Mouse (Mus musculus) liver, postnatal 0 days (tissue): ENCODE results near the gene Mafg. TPM values are rescaled to one million over a fixed set of nuclear protein-coding genes. Genes with fewer than 3 reads are reported as not detected.

Experiments used
- ATAC-seq: fragments of 200-750 bp; cut with Nextera tagmentation; 2 replicates; pipeline ENCODE4 v1.8.0; 2017; ENCODE audit warnings: mild to moderate bottlenecking, moderate library complexity
- DNase-seq: peaks from one replicate; pipeline ENCODE4 v3.0.0-alpha.2; 2016
- H3K27ac ChIP-seq: fragments of 300-500 bp; sonication (generic); 2 replicates; pipeline ENCODE4 v1.5.1; 2014; ENCODE audit warnings: antibody characterized with exemption, moderate library complexity, mild to moderate bottlenecking, low read depth
- H3K27me3 ChIP-seq: fragments of 300-500 bp; sonication (generic); 2 replicates; pipeline ENCODE4 v1.6.1; 2014; ENCODE audit warnings: low read length, control low read depth, mixed read lengths; ENCODE audit not compliant: insufficient read depth
- H3K36me3 ChIP-seq: fragments of 300-500 bp; sonication (generic); replicated peaks from 2 replicates; pipeline ENCODE4 v1.6.1; 2014; ENCODE audit warnings: mild to moderate bottlenecking, control low read depth, low read length, moderate library complexity, mixed read lengths; ENCODE audit not compliant: insufficient read depth
- H3K4me1 ChIP-seq: fragments of 300-500 bp; sonication (generic); 2 replicates; pipeline ENCODE4 v1.6.1; 2014; ENCODE audit warnings: antibody characterized with exemption, mild to moderate bottlenecking, control low read depth; ENCODE audit not compliant: insufficient read depth
- H3K4me2 ChIP-seq: fragments of 300-500 bp; sonication (generic); 2 replicates; pipeline ENCODE4 v1.6.1; 2014; ENCODE audit warnings: low read depth, mild to moderate bottlenecking, low read length, moderate library complexity, mixed read lengths
- H3K4me3 ChIP-seq: fragments of 300-500 bp; sonication (generic); 2 replicates; pipeline ENCODE4 v1.5.1; 2014; ENCODE audit warnings: low read depth, low read length
- H3K9ac ChIP-seq: fragments of 300-500 bp; sonication (generic); replicated peaks from 2 replicates; pipeline ENCODE4 v1.6.1; 2014; ENCODE audit warnings: mild to moderate bottlenecking, moderate library complexity
- H3K9me3 ChIP-seq: fragments of 300-500 bp; sonication (generic); 2 replicates; pipeline ENCODE4 v1.6.1; 2016; ENCODE audit warnings: mild to moderate bottlenecking, control low read depth, low read length, mixed read lengths
- CTCF ChIP-seq: sonication (generic); IDR thresholded peaks from 2 replicates; pipeline ENCODE4 v1.5.1; 2016; ENCODE audit warnings: antibody characterized with exemption, low read depth
- EP300 ChIP-seq: IDR thresholded peaks from 2 replicates; pipeline ENCODE4 v1.6.1; 2016; ENCODE audit warnings: antibody characterized with exemption, low read depth, mild to moderate bottlenecking
- WGBS: fragments of 180-500 bp; shearing (Covaris S2); extraction: QIAGEN DNeasy Blood & Tissue Kit; methylation state at CpG from one replicate; pipeline ENCODE4 v1.1.7; 2014; ENCODE audit not compliant: insufficient replicate concordance; 5-methylcytosine and 5-hydroxymethylcytosine counted together
- polyA plus RNA-seq: library from polyadenylated mRNA; unstranded; fragments of >200 nt; fragmentation: Nextera tagmentation; extraction: Ambion mirVana; gene quantifications from 2 replicates; pipeline ENCODE4 v1.2.1, GENCODE M21; 2015

The Mafg gene
- polyA plus RNA-seq, 1 experiment from 2014 or later, result 35.8 TPM

DNA sequence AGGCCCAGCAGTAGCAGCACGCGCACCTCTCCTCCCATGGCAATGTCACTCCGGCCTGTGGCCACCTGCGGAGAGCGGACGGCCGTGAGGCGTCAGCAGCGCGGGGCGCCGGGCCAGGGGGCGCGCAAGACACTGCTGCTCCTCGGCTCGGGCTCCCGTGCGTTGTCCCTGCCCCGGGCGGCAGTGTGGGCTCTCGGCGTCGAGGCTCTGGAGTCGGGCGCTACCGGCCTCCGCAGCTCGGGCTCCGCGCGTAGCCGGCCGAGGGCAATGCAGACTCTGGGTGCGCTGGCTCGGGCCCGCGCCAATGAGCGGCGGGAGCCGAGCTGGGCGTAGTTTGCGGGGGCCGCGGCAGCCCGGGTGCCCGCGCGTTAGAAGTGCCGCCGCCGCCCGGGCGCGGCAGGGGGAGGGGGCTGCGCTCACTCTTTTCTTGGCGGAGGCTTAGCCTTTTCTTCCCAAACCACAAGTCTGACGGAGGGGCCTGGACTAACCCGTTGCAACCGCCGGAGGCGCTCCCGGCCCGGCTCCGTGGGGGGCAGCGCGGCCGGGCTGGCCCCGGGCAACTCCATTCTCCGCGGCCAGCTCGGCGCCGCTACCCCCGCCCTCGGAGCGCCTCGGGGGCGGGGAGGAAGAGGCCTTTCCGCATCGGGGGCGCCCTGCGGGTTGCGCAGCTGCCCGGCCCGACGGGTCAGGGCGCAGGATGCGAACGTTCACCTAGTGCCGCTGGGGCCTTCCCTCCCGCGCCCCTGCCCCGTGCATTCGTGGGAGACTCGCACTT is 27.1 kb upstream of the Mafg start:
- TF ChIP-seq CTCF (no peak; the same call in 1 of the 2 replicates), EP300 (no peak)
- Histone ChIP-seq H3K27ac (no peak overlapping the region), H3K9ac (peak overlapping the region; percentile 30; the same call in 1 of the 2 replicates), H3K9me3 (no peaks in the 10 kb centered on the region), H3K36me3 (no peaks in the 10 kb centered on the region), H3K4me1 (peaks cover 14% of the 10 kb centered on the region), H3K27me3 (peaks cover 74% of the 10 kb centered on the region), H3K4me3 (peak overlapping the region; percentile 45), H3K4me2 (peak overlapping the region; percentile 72)
- ATAC-seq (peak; percentile 52), DNase-seq (peak; percentile 42)
- WGBS, result under 1% methylated on average over 62 of the region's 95 CpGs

DNA sequence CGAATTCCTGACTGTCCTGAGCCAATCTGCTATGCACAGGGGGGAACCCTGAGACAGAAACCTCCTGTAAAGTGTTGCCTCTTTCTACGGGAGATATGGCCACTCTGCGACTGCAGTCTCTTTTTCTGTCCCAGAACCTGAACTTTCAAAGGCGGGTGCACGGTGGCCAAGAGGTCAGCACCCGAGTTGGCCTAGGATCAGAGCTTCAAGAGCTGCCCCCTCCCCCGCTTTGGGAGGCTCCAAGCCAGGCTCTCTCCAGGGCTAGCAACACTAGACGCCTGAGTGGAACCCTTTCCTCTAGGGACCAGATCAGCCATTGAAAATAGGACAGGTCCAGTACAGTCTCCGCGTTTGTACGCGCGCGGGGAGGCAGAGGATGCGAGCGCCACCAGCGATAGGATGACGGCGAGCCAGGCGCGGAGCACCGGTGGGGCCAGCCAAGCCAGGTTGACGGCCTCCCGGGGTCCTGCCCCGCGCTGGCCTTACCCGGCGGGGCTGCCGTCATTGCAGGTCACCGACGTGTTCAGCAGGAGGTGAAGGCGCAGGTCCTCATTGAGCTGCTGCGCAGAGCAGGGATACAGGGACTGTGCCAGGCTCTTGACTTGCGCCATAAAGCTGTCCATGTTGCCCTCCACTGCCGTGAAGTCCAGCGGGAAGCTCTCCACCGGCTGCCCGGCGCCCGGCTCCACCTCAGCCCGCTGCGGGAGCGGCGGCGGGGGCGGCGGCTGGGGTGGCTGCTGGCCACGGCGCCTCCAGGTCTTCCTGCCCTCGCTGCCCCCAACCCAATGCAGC is 26.3 kb upstream of the Mafg start:
- no peak for TF ChIP-seq CTCF
- no peak for TF ChIP-seq EP300
- WGBS, result 5% methylated on average over 44 of the region's 50 CpGs
- ATAC-seq (peak; percentile 26; the same call in 1 of the 2 replicates), DNase-seq (no peak)
- peaks cover 70% of the 10 kb centered on the region for H3K27me3 ChIP-seq
- no peaks in the 10 kb centered on the region for H3K9me3 ChIP-seq
- H3K4me1 ChIP-seq, result peaks cover 15% of the 10 kb centered on the region
- no peak overlapping the region for H3K27ac ChIP-seq
- H3K36me3 ChIP-seq, result no peaks in the 10 kb centered on the region
- H3K9ac ChIP-seq, result no peak overlapping the region
- peak overlapping the region; percentile 45 for H3K4me3 ChIP-seq
- peak overlapping the region; percentile 72 for H3K4me2 ChIP-seq

DNA sequence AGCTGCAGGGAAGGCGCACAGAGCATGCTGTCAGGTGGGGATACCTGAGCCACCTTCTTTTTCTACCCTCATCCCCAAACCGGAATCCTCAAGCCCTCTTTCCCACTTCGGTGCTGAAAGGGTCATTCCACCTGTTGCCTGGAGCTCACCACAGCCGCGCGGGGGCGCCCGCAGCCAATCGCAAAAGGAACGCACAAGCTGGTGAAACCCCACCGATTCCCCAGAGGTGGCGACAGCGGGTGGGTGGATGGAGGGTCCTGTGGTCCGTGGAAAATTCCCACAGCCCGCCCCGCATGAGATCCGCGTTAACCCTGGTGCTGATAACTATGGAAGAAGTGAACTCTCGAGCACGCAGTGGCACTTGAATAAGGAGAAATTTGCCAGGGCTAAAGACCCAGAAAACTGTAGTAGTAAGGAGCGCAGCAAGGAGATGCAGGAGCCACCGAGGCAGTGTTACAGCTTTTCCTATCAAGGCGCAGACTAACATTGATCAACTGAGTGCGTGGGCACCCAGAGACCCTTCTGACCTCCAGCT is 25.5 kb upstream of the Mafg start:
- 2% methylated on average over 24 of the region's 24 CpGs for WGBS
- H3K36me3 ChIP-seq, result no peaks in the 10 kb centered on the region
- H3K9me3 ChIP-seq, result no peaks in the 10 kb centered on the region
- peak; percentile 86 for DNase-seq
- peaks cover 70% of the 10 kb centered on the region for H3K27me3 ChIP-seq
- TF ChIP-seq CTCF (peak; percentile 91), EP300 (no peak)
- no peak overlapping the region for H3K9ac ChIP-seq
- no peak overlapping the region for H3K4me3 ChIP-seq
- ATAC-seq, result 0 out of 2 replicates have a peak, but pooled peaks have one; percentile 30
- peaks cover 18% of the 10 kb centered on the region for H3K4me1 ChIP-seq
- no peak overlapping the region for H3K4me2 ChIP-seq
- H3K27ac ChIP-seq, result no peak overlapping the region

DNA sequence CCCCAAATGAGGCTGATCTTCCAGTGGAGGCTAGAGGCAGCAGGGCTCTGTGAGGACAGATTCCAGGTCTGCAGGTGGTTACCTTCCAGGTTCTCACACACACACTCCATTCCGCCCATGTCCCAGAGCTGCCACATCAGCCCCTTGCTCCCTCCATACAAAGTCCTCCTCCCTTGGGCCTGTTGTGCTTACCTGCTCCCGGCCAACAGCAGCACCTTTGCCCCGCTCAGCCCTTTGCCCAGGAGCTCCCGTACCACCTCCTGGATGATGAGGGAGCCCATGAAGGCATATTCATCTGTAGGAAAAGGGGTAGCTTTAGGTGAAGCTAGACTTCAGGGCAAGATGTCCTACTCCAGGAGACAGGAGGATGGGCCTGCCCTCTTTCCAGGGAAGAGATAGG is 23.9 kb upstream of the Mafg start:
- Histone ChIP-seq H3K9ac (no peak overlapping the region), H3K4me2 (no peak overlapping the region), H3K4me3 (no peak overlapping the region), H3K36me3 (no peaks in the 10 kb centered on the region), H3K27ac (no peak overlapping the region), H3K27me3 (peaks cover 54% of the 10 kb centered on the region), H3K4me1 (peaks cover 18% of the 10 kb centered on the region), H3K9me3 (no peaks in the 10 kb centered on the region)
- WGBS, result 77% methylated on average over 4 of the region's 4 CpGs
- DNase-seq, result no peak
- TF ChIP-seq CTCF (no peak), EP300 (no peak)
- ATAC-seq, result no peak

DNA sequence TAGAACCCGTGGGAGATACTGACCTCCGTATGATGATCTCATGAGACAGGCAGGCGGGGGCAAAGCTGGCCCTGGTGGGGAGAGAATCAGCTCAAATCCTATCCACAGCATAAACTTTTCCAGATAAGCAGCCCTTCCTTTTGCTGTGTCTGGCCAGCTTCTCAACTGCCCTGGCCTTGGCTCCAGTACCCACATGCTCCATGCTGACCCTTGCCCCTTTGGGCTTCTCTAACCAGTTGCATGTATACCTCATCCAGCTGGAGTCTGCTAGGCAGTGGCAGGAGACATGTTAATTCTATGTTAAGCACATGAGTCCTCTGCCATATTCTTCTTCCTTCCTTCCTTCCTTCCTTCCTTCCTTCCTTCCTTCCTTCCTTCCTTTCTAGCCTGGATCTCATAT is 21.3 kb upstream of the Mafg start:
- Histone ChIP-seq H3K9me3 (no peaks in the 10 kb centered on the region), H3K27ac (no peak overlapping the region), H3K36me3 (no peaks in the 10 kb centered on the region), H3K27me3 (peaks cover 28% of the 10 kb centered on the region), H3K4me3 (no peak overlapping the region), H3K9ac (no peak overlapping the region), H3K4me1 (peaks cover 8% of the 10 kb centered on the region; the same call in 1 of the 2 replicates), H3K4me2 (no peak overlapping the region)
- ATAC-seq (no peak), DNase-seq (no peak)
- WGBS, result 68% methylated on average over 3 of the region's 3 CpGs
- TF ChIP-seq CTCF (no peak), EP300 (no peak)

DNA sequence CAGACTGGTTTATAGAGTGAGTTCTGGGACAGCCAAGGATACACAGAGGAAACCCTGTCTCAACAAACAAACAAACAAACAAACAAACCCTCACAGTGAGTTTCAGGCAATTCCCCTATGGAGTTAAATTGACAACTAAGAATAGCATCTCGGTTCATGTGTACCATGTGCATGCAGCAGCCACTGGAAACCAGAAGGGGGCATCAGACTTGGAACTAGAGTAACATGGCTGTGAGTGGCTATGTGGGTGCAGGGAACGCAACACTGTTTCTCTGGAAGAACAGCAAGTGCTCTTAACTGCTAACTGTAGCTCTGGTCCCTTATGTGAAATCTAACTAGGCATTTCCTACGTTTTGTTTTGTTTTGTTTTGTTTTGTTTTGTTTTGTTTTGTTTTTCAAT is 18.5 kb upstream of the Mafg start:
- Histone ChIP-seq H3K36me3 (no peaks in the 10 kb centered on the region), H3K4me3 (no peak overlapping the region), H3K4me2 (no peak overlapping the region), H3K9me3 (no peaks in the 10 kb centered on the region), H3K27me3 (0 out of 2 replicates have a peak, but pooled peaks cover under 1% of the 10 kb centered on the region), H3K9ac (no peak overlapping the region), H3K27ac (no peak overlapping the region), H3K4me1 (peaks cover 11% of the 10 kb centered on the region; the same call in 1 of the 2 replicates)
- WGBS, result 67% methylated on average over 3 of the region's 3 CpGs
- DNase-seq, result no peak
- no peak for ATAC-seq
- peak; percentile 56 for TF ChIP-seq CTCF
- no peak for TF ChIP-seq EP300
